Mouse (Mus musculus) neural tube, embryonic 12.5 days (tissue): ENCODE results near the gene Npy4r. TPM values are rescaled to one million over a fixed set of nuclear protein-coding genes. Genes with fewer than 3 reads are reported as not detected.

Source experiments
- ATAC-seq: fragments of 200-750 bp; cut with Nextera tagmentation; 2 replicates; pipeline ENCODE4 v1.8.0; 2017; ENCODE audit warnings: low read depth, mild to moderate bottlenecking, moderate TSS enrichment, moderate library complexity; ENCODE audit not compliant: low FRiP score
- H3K27ac ChIP-seq: fragments of 300-500 bp; sonication (generic); 2 replicates; pipeline ENCODE4 v1.5.1; 2016
- H3K27me3 ChIP-seq: fragments of 300-500 bp; sonication (generic); replicated peaks from 2 replicates; pipeline ENCODE4 v1.6.1; 2016; ENCODE audit warnings: mild to moderate bottlenecking
- H3K36me3 ChIP-seq: fragments of 300-500 bp; sonication (generic); 2 replicates; pipeline ENCODE4 v1.6.1; 2016; ENCODE audit warnings: mild to moderate bottlenecking
- H3K4me1 ChIP-seq: fragments of 300-500 bp; sonication (generic); 2 replicates; pipeline ENCODE4 v1.6.1; 2016
- H3K4me2 ChIP-seq: fragments of 300-500 bp; sonication (generic); replicated peaks from 2 replicates; pipeline ENCODE4 v1.6.1; 2016; ENCODE audit warnings: mild to moderate bottlenecking
- H3K4me3 ChIP-seq: fragments of 300-500 bp; sonication (generic); 2 replicates; pipeline ENCODE4 v1.5.1; 2016
- H3K9ac ChIP-seq: fragments of 300-500 bp; sonication (generic); 2 replicates; pipeline ENCODE4 v1.6.1; 2016; ENCODE audit warnings: mild to moderate bottlenecking
- H3K9me3 ChIP-seq: fragments of 300-500 bp; sonication (generic); 2 replicates; pipeline ENCODE4 v1.6.1; 2016; ENCODE audit warnings: mild to moderate bottlenecking
- WGBS: fragments of 180-500 bp; shearing (Covaris S2); methylation state at CpG from one replicate; pipeline ENCODE4 v1.1.7; 2016; 5-methylcytosine and 5-hydroxymethylcytosine counted together
- polyA plus RNA-seq: library from polyadenylated mRNA; unstranded; fragments of >200 nt; fragmentation: Nextera tagmentation; extraction: Ambion mirVana; gene quantifications from 2 replicates; pipeline ENCODE4 v1.2.1, GENCODE M21; 2016

Npy4r gene
- polyA plus RNA-seq, 1 experiment from 2014 or later: 0.05 TPM

- WGBS: 83% methylated on average over 4 of the region's 4 CpGs
- no peaks in the 10 kb centered on the region for H3K9me3 ChIP-seq
Measured at GRCm38 (mm10) chr14:34107594-34107993, 44.7 kb downstream of the Npy4r start.

GRCm38 (mm10) chr14:34106389-34107062, 45.8 kb downstream of the Npy4r start:
- WGBS: 63% methylated on average over 11 of the region's 12 CpGs
- no peaks in the 10 kb centered on the region for H3K4me1 ChIP-seq
- no peaks in the 10 kb centered on the region for H3K36me3 ChIP-seq
- ATAC-seq: no peak
- no peak overlapping the region for H3K9ac ChIP-seq
- no peak overlapping the region for H3K27ac ChIP-seq
- no peak overlapping the region for H3K4me3 ChIP-seq
- H3K4me2 ChIP-seq: no peak overlapping the region
- no peaks in the 10 kb centered on the region for H3K27me3 ChIP-seq
- no peaks in the 10 kb centered on the region for H3K9me3 ChIP-seq

More at GRCm38 (mm10) chr14:34107594-34107993, 44.7 kb downstream of the Npy4r start:
- ATAC-seq: no peak
- no peaks in the 10 kb centered on the region for H3K4me1 ChIP-seq
- H3K9ac ChIP-seq: no peak overlapping the region
- no peaks in the 10 kb centered on the region for H3K36me3 ChIP-seq
- H3K27ac ChIP-seq: no peak overlapping the region
- no peak overlapping the region for H3K4me3 ChIP-seq
- no peaks in the 10 kb centered on the region for H3K27me3 ChIP-seq
- H3K4me2 ChIP-seq: no peak overlapping the region

- WGBS: 26% methylated on average over 8 of the region's 8 CpGs
Measured at GRCm38 (mm10) chr14:34104892-34105291, 47.4 kb downstream of the Npy4r start.

GRCm38 (mm10) chr14:34103855-34104254, 48.4 kb downstream of the Npy4r start:
- ATAC-seq: no peak
- no peaks in the 10 kb centered on the region for H3K4me1 ChIP-seq
- WGBS: 80% methylated on average over 3 of the region's 3 CpGs
- H3K27ac ChIP-seq: no peak overlapping the region
- H3K4me3 ChIP-seq: no peak overlapping the region
- H3K9ac ChIP-seq: no peak overlapping the region
- no peak overlapping the region for H3K4me2 ChIP-seq
- no peaks in the 10 kb centered on the region for H3K36me3 ChIP-seq
- no peaks in the 10 kb centered on the region for H3K27me3 ChIP-seq
- H3K9me3 ChIP-seq: no peaks in the 10 kb centered on the region

More at GRCm38 (mm10) chr14:34104892-34105291, 47.4 kb downstream of the Npy4r start:
- no peaks in the 10 kb centered on the region for H3K4me1 ChIP-seq
- H3K9me3 ChIP-seq: no peaks in the 10 kb centered on the region
- no peak overlapping the region for H3K9ac ChIP-seq
- H3K36me3 ChIP-seq: no peaks in the 10 kb centered on the region
- no peak overlapping the region for H3K4me3 ChIP-seq
- peak; percentile 53; the same call in 1 of the 2 replicates for ATAC-seq
- no peaks in the 10 kb centered on the region for H3K27me3 ChIP-seq
- H3K4me2 ChIP-seq: no peak overlapping the region
- no peak overlapping the region for H3K27ac ChIP-seq

DNA sequence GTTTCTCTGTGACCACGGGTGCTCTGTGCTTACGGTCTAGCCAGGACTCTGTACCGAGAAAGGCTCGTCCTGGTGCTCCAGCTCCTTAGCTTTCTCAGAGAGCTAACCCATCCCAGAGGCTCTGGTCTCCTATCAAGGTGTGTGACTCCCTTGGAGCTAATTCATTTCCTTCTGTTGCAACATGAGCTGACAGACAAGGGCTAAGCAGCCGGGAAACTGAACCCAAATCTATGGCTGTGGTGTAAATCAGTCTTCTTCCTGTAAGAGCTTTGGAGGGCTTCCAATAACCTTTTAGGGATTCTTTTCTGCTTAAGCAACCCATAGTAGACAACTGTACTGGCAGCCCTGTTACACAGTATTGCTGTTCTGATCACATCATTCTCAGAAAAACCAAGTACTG, 49.7 kb downstream of the Npy4r start, which contains the start of gene A630023A22Rik:
Gene A630023A22Rik (minus strand): TSS at position 154 of the 400 bp plus-strand sequence.
- no peaks in the 10 kb centered on the region for H3K9me3 ChIP-seq
- H3K4me1 ChIP-seq: no peaks in the 10 kb centered on the region
- 82% methylated on average over 5 of the region's 5 CpGs for WGBS
- no peaks in the 10 kb centered on the region for H3K36me3 ChIP-seq
- no peak within 1 kb of the TSS for H3K27ac ChIP-seq
- no peak within 1 kb of the TSS for H3K9ac ChIP-seq
- H3K27me3 ChIP-seq: no peaks in the 10 kb centered on the region
- no peak within 1 kb of the TSS for H3K4me3 ChIP-seq
- ATAC-seq: no peak
- no peak within 1 kb of the TSS for H3K4me2 ChIP-seq

DNA sequence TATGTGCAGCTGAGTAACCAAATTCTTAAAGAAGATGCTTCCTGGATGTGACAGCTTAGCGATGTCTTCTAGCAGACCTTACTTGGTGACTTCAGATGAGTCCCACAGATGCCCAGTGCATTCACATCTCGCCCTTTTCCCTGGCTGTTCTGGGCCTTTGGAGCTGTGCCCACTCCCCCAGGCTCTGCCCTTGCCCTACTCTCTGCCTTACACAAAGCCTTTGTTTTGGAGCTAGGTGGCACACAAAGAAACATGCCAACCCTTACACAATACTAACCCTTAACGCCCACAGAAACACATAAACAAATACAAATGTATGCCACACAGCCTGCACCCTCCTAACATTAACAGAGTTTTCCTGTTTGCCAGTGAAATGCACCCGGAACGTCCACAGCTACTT, 56.1 kb downstream of the Npy4r start:
- no peak for ATAC-seq
- Histone ChIP-seq H3K4me2 (no peak overlapping the region), H3K9me3 (no peaks in the 10 kb centered on the region), H3K27me3 (no peaks in the 10 kb centered on the region), H3K4me3 (no peak overlapping the region), H3K9ac (no peak overlapping the region), H3K27ac (no peak overlapping the region), H3K4me1 (no peaks in the 10 kb centered on the region), H3K36me3 (no peaks in the 10 kb centered on the region)
- WGBS: 82% methylated on average over 5 of the region's 5 CpGs

Other genes with a start within 250 kb of the Npy4r start
- gene Gdf10, start 228.9 kb downstream of the Npy4r start, polyA plus RNA-seq: 12.5 and 14.6 TPM in 2 replicates
- gene Gdf2, start 211.4 kb downstream of the Npy4r start, polyA plus RNA-seq: not detected in 2 replicates
- not detected in 2 replicates for gene Rbp3, start 198.5 kb downstream of the Npy4r start, polyA plus RNA-seq
- 0.04 and 0.18 TPM in 2 replicates for gene Zfp488, start 173.7 kb downstream of the Npy4r start, polyA plus RNA-seq
- gene Gm30083, start 137.3 kb downstream of the Npy4r start, polyA plus RNA-seq: not detected in 2 replicates
- not detected in 2 replicates for gene Gm5460, start 135.7 kb downstream of the Npy4r start, polyA plus RNA-seq
- not detected in 2 replicates for gene Antxrl, start 99.8 kb downstream of the Npy4r start, polyA plus RNA-seq
- gene Anxa8, start 66.5 kb downstream of the Npy4r start, polyA plus RNA-seq: 0.49 and 0.92 TPM in 2 replicates
- not detected in 2 replicates for gene A630023A22Rik, start 49.7 kb downstream of the Npy4r start, polyA plus RNA-seq
- 2.3 and 3.1 TPM in 2 replicates for gene Gprin2, start 49.2 kb upstream of the Npy4r start, polyA plus RNA-seq
- gene Syt15, start 67.1 kb upstream of the Npy4r start, polyA plus RNA-seq: 0.28 and 0.38 TPM in 2 replicates
- 7.0 and 7.2 TPM in 2 replicates for gene Shld2, start 158.0 kb upstream of the Npy4r start, polyA plus RNA-seq
- 95.7 and 107 TPM in 2 replicates for gene Glud1, start 158.2 kb upstream of the Npy4r start, polyA plus RNA-seq
- not detected in 2 replicates for gene Fam25c, start 202.9 kb upstream of the Npy4r start, polyA plus RNA-seq
- 345 and 420 TPM in 2 replicates for gene Sncg, start 222.3 kb upstream of the Npy4r start, polyA plus RNA-seq
- gene Mmrn2, start 223.0 kb upstream of the Npy4r start, polyA plus RNA-seq: 7.8 and 8.2 TPM in 2 replicates